Mouse (Mus musculus): ENCODE results near the gene Slc6a20a.
A peak's percentile ranks its signal among the peaks of the same experiment; 100 is the strongest.

Gene Slc6a20a

DNA sequence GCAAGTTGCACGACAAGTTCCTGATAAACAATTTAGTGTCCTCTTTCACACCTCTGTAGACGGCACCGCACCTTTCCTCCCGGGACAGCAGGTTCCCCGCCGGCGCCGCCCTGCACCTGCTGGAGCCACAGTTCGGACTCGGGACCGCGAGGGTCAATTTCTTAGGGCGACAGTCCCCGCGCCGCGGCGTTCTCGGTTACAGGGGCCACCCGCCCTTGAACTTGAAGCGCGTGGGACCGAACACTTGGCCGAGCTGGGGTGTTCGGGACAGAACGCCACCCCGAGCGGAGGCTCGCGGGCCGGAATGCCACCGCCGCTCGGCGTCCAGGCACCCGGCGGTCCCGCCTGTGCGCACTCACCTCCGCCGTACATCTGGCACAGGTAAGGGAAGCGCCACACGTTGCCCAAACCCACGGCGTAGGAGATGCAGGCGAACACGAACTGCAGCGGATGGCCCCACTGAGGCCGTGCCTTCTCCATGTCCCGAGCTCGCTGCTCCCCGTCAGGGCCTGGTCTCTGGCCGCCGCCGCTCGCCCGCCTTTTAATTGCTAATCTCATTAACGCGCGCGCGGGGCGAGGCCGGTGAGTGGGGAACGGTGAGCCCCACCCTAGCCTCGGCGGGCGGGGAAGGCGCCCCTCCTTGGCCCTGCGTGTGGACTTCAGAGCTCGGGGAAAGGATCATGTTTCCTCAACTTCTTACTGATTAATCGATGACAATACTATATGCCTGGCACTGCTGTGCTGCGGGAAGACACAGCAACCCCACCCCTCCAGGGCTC lies at the start of gene Slc6a20a, which contains the start of gene Ccr9:
Gene Slc6a20a, minus strand, starts transcription at position 559 of the 779 bp plus-strand sequence.
Gene Ccr9, plus strand, starts transcription at position 113 of the 779 bp plus-strand sequence.
- peak; percentile 80 to 89 for DNase-seq (ENCODE audit: low spot score in 2 of 2)

DNA sequence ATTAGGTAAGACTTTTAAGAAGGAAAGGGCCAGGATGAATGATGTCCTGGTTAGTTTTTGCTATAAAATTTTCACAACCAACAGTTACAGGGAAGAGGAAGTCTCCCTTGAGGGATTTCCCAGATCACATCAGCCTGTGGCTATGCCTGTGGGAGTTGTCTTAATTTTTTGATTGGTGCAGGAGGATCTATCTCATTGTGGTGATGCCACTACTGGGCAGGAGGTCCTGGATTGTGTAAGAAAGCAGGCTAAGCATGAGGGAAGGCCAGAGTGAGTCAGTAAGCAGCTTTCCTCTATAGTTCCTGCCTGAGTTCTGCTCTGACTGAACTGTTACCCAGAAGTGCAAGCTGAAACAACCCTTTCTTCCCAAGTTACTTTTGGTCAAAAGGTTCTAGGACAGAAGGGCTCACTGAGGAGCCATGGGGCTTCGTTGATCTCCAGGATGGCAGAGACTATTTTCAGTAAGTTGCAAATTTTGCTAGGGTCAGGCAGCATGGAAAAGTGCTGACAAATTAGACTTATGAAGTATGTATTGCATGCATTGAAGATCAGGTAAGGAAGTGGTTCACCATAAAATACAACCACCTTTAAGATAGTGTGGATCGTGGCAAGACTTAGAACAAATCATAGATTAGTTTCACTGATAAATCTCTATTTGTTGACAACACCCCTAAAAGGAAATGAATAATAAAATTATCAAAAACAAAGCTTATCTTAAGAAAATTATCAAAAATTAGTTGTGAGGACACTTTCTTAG lies 44.2 kb upstream of the Slc6a20a start:
- DNase-seq (ENCODE audit: low spot score in 2 of 2): no peak

- DNase-seq (ENCODE audit: low spot score in 2 of 2): peak; percentile 91 to 93
Observed at GRCm38 (mm10) chr9:123717186-123718008, 38.7 kb upstream of the Slc6a20a start, which contains the start of gene Lztfl1. Lztfl1 (minus strand) TSS chr9:123717697.

DNA sequence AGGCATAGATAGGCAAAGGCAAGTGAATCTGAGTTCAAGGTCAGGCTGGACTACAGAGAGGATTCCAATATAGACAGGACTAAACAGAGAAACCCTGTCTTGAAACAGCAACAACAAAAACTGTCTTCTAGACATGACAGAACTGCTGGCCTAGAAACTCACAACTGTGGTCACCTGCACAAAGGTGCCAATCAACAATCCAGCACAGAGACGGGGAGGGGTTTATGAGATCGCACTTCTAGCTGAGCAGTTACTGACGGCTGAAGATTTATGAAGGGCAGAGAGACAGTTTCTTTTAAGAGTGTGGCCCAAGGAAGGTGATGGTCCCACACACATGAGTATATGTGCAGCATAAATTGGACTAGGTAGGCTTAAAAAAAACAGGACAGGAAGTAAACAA lies 37.6 kb upstream of the Slc6a20a start:
- DNase-seq (ENCODE audit: low spot score in 2 of 2): no peak

- no peak for DNase-seq (ENCODE audit: low spot score in 2 of 2)
Observed at GRCm38 (mm10) chr9:123713111-123713510, 34.4 kb upstream of the Slc6a20a start.

GRCm38 (mm10) chr9:123709226-123709625 lies 30.5 kb upstream of the Slc6a20a start:
- DNase-seq (ENCODE audit: low spot score in 2 of 2): no peak

DNA sequence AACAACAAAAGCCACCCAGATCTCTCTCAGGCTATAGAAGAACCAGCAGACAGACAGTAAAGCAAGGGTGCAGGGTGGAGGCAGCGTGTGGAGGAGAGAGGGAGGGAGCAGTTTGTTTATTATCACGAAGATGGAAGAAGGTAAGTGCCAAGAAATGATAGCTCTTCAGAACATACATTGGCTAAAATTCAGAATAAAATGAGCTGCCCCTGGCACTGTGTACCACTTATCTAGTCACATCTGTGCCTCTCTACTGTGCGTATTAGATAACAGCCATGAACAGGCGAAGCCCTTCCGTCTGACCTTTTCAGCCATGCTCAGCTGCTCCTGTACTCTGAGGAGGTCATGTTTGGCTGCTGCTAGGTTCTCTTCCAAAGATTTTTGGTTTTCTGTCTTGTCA lies 23.1 kb upstream of the Slc6a20a start:
- DNase-seq (ENCODE audit: low spot score in 2 of 2): peak in 1 of 2 experiments; percentile 26

DNA sequence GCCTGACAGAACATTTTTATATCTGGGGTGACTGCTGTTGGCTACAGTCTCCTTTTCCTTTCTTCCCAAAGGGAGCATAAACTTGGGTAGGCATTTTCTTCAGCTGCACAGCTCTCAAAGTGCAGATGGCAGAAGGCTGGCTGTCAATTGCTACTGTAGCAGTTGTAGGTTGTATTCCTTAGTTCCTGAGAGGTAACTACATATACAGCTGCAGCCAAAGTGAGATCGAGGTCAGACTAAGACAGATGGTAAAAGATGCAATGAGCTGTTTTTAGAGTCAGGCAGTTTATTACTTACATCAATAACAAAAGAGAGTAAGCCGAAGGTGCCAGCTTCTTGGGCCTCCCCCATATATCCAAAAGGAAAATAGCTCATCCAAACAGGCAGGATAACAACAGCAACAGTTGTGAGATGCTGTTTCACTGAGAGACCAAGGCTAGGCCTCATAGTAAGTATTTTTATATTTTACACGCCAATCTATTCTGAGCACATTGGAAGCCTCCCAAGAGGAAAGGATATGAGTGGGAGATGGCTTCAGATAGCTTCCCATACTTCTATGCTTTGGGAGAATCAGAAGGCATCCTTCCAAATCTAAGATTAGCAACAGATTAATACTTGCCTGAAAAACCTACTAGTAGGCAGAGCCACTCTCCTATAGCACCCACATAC lies 17.1 kb upstream of the Slc6a20a start:
- DNase-seq (ENCODE audit: low spot score in 2 of 2): no peak

- no peak for DNase-seq (ENCODE audit: low spot score in 2 of 2)
Observed at GRCm38 (mm10) chr9:123688227-123688626, 9.5 kb upstream of the Slc6a20a start.

GRCm38 (mm10) chr9:123686206-123686605 lies 7.5 kb upstream of the Slc6a20a start:
- no peak for DNase-seq (ENCODE audit: low spot score in 2 of 2)

DNA sequence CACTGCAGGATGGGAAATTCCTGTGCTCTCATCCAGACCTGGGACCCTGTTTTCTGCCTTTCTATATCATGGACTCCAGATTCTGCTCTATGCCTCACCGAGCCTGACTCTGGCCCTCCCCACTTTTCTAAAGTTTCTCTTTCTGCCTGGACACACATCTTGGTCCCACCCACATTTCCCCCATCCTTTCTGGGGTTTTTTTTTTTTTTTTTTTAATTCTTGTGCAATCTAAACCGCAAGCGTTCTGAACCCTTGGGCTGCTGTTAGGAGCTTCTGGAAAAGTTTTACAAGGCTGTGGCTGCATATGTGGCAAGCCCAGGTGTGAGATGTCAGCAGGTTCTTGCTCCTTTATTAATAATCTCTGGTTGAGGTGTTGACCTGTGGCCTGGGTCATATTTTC lies 5.0 kb upstream of the Slc6a20a start:
- DNase-seq (ENCODE audit: low spot score in 2 of 2): no peak

DNA sequence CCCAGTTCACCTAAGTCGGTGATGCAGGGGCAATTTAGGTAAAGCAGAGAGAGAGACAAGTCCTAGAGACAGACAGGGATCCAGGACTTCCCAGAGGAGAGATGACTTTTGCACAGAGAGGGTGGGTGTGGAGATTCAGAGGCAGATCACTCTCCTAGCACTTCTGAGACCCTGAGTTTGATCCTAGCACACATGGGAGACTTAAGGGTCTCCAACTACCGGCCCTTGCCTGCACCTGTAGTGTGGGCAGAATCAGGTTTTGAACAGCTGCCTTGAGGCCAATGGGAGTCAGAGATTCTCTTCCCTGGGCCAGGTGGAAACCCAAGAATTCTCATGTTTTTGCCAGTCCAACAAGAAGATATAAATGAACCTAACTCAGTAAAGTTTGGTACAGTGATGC lies 513 bp upstream of the Slc6a20a start:
- no peak for DNase-seq (ENCODE audit: low spot score in 2 of 2)

- DNase-seq (ENCODE audit: low spot score in 2 of 2): peak; percentile 54 to 81
Observed at GRCm38 (mm10) chr9:123665645-123666044, 13.0 kb downstream of the Slc6a20a start.

DNA sequence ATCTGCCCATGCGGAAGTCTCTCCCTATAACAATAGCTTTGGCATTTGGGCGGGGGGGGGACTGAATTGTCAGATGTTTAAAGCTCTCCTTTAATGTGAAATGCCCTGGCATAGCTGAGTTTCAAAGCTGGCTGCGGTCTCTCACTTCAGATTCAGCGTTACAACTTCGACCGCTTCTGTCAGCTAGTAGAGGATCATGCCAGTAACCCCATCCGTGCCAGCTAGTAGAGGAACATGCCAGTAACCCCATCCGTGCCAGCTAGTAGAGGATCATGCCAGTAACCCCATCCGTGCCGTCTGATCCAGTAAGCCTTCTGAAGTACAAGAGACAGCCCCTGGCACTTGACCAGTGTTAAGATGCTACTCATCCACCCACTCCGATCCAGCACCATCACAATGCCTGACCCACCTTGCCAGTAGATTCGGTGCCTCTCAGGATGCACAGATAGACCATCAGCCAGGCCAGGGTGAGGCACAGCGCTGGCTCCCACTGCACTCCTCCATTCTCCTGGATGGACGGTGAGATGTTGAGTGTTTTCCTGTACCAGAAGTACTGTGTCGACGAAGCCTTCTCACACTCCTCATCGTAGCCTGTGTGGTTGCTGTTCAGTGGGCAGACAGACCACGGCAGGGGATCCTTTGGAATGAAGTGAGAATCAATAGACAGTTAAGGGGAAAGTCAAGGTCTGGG lies 18.6 kb downstream of the Slc6a20a start:
- peak in 1 of 2 experiments; percentile 40 for DNase-seq (ENCODE audit: low spot score in 2 of 2)

- peak in 1 of 2 experiments; percentile 34 for DNase-seq (ENCODE audit: low spot score in 2 of 2)
Observed at GRCm38 (mm10) chr9:123658981-123659380, 19.7 kb downstream of the Slc6a20a start.

DNA sequence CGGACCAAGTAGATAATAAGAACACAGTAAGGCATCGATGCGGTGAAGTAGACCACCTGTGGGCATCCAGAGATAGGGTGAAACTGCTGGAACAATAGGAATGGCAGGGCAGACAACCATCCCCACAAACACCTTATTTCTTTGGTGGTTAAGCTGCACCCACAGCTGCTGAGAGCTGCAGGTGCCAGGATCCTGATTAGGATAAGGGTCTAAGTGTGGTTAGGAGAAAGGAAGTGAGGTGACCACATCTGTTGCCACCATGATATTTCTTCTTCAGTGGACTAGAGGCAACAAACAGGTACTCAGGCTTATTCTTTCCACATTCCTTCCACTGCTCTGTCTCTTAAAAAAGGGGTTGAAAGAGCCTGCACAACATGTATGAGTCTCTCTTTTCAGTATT lies 21.2 kb downstream of the Slc6a20a start:
- DNase-seq (ENCODE audit: low spot score in 2 of 2): peak in 1 of 2 experiments; percentile 49

DNA sequence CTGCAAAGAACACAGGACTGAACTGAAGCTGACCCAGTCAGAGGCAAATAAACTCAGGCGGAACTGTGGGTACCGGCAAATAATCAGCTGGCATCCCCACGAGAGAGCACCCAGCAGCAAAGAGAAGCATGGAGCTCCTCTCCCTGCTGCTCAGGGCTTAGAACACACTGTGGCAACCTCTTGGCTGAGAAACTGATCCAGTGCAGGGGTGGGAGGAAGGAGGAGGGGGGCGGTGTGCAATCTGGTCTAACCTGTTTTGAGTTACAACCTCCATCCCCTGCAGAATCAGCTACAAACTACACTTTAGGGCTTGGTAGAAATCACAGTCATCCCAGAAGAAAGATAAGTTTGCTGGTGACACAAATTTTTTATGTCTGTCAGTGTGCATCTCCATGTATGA lies 27.3 kb downstream of the Slc6a20a start:
- no peak for DNase-seq (ENCODE audit: low spot score in 2 of 2)

- DNase-seq (ENCODE audit: low spot score in 2 of 2): no peak
Observed at GRCm38 (mm10) chr9:123649785-123650511, 28.7 kb downstream of the Slc6a20a start.

DNA sequence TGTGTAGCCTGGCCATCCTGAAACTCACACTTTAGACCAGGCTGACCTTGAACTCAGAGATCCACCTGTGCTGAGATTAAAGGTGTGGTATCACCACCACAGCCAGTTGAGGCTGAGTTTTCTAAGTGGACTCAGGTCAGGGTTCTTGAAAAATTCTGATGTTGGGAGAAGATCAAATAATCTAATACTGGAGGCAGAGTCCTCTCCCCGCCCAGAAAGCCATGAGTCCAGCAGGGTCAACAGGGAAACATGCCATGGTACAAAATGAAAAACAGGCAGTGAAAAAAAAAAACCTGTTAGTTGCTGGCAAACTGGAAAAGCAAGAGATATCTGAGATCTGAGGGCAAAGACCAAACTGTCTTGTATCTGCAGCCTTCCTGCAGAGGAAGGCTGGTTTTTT lies 38.6 kb downstream of the Slc6a20a start:
- DNase-seq (ENCODE audit: low spot score in 2 of 2): no peak

DNA sequence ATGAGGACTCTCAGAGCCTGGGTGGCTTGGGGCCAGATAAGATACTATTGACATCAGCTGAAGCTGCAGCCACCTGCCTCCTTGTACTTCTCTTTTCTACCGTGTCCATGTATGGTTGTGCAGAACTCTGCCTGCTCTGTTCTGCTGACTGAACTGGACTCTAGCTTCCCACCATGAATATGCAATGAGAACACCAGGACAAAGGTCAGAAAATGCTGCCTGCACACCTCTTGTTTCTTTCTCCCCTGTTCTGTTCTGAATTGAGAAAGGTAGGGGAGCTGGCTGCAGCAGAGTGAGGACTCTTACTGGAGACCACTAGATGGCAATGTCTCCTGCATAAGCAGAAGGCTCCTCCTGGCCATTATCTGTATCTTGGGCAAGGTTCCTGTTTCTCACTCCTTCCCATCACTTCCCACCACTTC lies 40.0 kb downstream of the Slc6a20a start:
- no peak for DNase-seq (ENCODE audit: low spot score in 2 of 2)
